Mouse (Mus musculus) megakaryocyte-erythroid progenitor cell, adult 5-6 weeks (primary cell): ENCODE results near the gene Il1r1. TPM values are rescaled to one million over a fixed set of nuclear protein-coding genes. Genes with fewer than 3 reads are reported as not detected.
A peak's percentile ranks its signal among the peaks of the same experiment; 100 is the strongest.

Experiments used
- ATAC-seq: replicated peaks from 2 replicates; pipeline ENCODE4 v1.8.0; 2016; ENCODE audit warnings: mild to moderate bottlenecking, inconsistent platforms; ENCODE audit not compliant: severe bottlenecking, poor library complexity, low FRiP score, low TSS enrichment
- total RNA-seq, 2 experiments: library from RNA; stranded (forward) in 1 of 2; stranded (reverse) in 1 of 2; fragments of 200-1000, 215-1000 nt in 1 of 2; fragments of >200 nt in 1 of 2; fragmentation: Nextera tagmentation in 1 of 2; gene quantifications; 2 replicates each; pipeline ENCODE4 v1.2.3; 2014 to 2017

The Il1r1 gene
- total RNA-seq (2014; fragmentation: Nextera tagmentation) (0.49 and 2.7 TPM in 2 replicates), total RNA-seq (2017) (1.4 and 3.1 TPM in 2 replicates)

GRCm38 (mm10) chr1:40224539-40225284 lies at the start of gene Il1r1:
TSS of gene Il1r1 (plus strand) at chr1:40225080.
- peak; percentile 66 for ATAC-seq

DNA sequence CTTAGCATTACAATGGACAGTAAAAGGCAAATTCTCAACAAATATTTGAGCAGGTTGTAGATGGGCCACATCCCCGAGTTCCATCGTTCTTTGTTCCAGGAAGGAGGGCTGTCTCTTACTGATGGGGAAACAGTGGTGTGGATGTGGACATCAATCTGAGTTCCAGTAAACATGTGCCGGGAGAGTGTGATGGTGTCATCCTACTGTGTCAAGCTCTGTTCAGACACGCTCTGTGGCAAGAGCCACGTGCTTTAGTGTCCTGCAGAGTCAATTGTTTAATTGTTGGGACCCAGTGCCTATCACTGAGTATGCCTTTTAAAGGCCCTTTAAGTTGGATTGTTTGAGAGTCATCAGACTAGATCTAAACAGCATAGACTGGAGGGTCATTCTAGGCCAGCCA lies 49.8 kb upstream of the Il1r1 start:
- ATAC-seq: no peak

GRCm38 (mm10) chr1:40175797-40176196 lies 49.1 kb upstream of the Il1r1 start:
- no peak for ATAC-seq

DNA sequence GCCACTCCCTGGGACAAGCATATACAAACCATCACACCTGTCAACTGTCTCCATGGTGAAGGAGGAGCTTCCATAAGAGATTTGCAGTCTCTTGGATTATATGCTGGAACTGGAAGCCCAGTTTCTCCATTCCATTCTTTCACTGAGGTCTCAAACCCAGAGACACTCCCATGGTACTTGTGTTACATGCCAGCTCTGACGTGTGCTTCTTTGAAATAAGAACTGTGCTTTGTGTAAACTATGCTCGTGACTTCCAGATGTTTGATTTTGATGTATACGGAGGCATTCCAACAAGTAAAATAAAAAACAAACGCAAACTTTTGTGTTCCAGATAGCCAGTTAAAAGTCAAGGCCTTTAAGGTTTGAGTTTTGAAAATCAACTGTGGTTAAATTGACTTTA lies 45.8 kb upstream of the Il1r1 start:
- no peak for ATAC-seq

- ATAC-seq: no peak
These were observed 45.4 kb upstream of the Il1r1 start for GRCm38 (mm10) chr1:40179493-40179892.

- no peak for ATAC-seq
These were observed 44.0 kb upstream of the Il1r1 start for GRCm38 (mm10) chr1:40180861-40181260.

- no peak for ATAC-seq
These were observed 43.2 kb upstream of the Il1r1 start for GRCm38 (mm10) chr1:40181716-40182115.

- no peak for ATAC-seq
These were observed 41.5 kb upstream of the Il1r1 start for GRCm38 (mm10) chr1:40183410-40183809.

GRCm38 (mm10) chr1:40187961-40188360 lies 36.9 kb upstream of the Il1r1 start:
- no peak for ATAC-seq

GRCm38 (mm10) chr1:40190025-40190424 lies 34.9 kb upstream of the Il1r1 start:
- ATAC-seq: no peak

GRCm38 (mm10) chr1:40190837-40191236 lies 34.0 kb upstream of the Il1r1 start:
- ATAC-seq: no peak

DNA sequence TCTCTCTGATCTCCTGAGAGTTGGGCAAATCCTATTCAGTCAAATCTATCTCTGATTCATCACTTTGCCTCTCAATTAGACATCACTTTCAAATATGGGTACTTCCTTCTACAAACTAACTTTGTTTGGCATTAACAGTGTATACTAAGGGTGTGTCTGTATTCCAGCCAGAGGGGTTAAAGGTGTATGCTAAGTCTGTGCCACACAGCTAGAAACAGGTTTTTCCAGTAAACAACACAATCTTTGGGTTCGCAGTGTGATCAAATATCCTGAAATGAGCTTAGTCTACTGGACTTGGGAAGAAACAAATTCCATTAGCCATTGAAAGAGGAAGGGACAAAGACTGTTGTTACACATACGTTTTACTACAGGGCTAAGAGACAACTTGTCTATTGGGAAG lies 30.6 kb upstream of the Il1r1 start:
- no peak for ATAC-seq

DNA sequence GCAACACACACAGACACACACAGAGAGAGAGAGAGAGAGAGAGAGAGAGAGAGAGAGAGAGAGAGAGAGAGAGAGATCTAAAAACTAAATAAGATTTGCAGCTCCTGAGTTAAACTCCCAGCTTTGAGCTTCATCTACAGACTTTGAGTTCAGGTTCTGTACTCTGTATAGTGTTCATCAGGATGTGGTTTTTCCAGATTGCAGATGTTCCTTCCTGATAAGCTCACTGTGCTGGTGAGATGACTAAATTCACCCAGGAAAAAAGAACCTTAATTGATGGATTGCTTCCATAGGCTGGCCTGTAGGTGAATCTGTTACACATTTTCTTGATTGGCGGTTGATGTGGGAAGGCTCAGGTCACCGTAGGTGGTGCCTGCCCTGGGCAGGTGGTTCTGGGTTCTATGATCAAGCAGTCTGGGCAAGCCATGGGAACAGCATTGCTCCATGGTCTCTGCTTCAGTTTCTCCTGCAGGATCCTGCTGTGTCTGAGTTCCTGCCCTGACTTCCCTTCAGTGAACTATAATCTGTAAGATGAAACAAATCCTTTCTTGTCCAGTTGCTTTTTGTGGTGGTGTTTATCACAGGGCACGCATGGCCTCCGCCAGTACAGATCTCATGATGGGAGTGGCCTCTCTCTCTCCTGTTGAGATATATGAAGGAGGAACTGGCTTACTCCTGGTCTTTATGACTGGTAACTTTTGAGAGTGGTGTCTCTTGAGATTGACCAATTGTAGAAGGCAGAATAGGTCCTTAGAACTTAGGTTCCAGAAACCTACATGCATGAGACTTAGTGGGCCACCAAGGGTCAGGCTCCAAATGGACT lies 11.3 kb upstream of the Il1r1 start:
- no peak for ATAC-seq

DNA sequence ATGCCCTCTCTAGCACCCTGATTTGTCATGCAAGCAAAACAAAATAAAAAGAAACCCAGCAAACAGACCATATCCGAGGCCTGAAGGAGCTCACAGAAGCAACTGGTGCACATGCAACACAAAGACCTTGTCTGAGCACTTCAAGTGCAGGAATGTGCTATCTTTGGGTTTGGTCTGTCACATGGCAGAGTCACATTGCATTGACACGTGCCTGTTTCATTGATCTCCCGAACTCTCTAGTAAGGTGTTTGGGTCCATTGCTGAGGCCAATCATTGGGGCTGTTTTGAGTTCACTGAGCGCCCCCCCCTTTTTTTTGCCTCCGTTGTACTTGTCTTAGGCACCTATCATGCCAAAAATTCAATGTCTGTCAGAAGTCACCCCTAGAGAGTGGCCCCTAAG lies 7.4 kb upstream of the Il1r1 start:
- no peak for ATAC-seq

- no peak for ATAC-seq
These were observed 6.3 kb upstream of the Il1r1 start for GRCm38 (mm10) chr1:40218603-40219002.

GRCm38 (mm10) chr1:40220549-40220948 lies 4.3 kb upstream of the Il1r1 start:
- ATAC-seq: no peak

GRCm38 (mm10) chr1:40221864-40222263 lies 3.0 kb upstream of the Il1r1 start:
- ATAC-seq: no peak

- no peak for ATAC-seq
These were observed 2.2 kb upstream of the Il1r1 start for GRCm38 (mm10) chr1:40222680-40223079.

- no peak for ATAC-seq
These were observed 1.3 kb upstream of the Il1r1 start for GRCm38 (mm10) chr1:40223591-40223990.

DNA sequence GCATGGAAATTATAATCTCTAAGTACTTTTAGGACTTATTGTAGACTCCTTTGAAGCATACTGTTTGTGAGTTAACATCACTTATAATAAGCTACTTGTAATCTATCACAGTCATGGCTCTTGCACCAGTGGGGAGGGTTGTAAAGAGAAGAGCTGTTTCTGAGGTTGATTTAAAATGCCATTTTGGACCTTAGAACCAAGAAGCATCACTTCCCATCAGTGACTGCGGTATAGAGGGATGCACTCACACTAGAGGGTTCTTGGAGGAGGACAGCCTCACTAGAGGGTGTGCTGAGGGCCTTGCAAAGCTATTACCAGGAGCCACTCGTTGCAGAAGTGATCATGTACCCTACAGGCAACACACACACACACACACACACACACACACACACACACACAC lies 700 bp downstream of the Il1r1 start:
- ATAC-seq: no peak

GRCm38 (mm10) chr1:40229033-40229432 lies 4.2 kb downstream of the Il1r1 start:
- no peak for ATAC-seq
